Mouse (Mus musculus) E14TG2a.4 (cell line): ENCODE measurements at regions not wholly inside any gene's neighbourhood (a gene's known extent, or its start where the extent isn't known, plus 50 kb on each side); places are given as distances from the start of the nearest gene placed in this dataset.

ENCODE experiments used
- H3K27me3 ChIP-seq: 2 replicates; pipeline ENCODE4 v1.6.1; 2014; ENCODE audit warnings: low read length, control low read depth; ENCODE audit not compliant: insufficient read depth
- H3K36me3 ChIP-seq: 2 replicates; pipeline ENCODE4 v1.6.1; 2014; ENCODE audit warnings: low read length, control low read depth; ENCODE audit not compliant: insufficient read depth
- H3K4me1 ChIP-seq: replicated peaks from 2 replicates; pipeline ENCODE4 v1.6.1; 2014; ENCODE audit warnings: low read depth, low read length, control low read depth
- H3K4me3 ChIP-seq: replicated peaks from 2 replicates; pipeline ENCODE4 v1.5.1; 2014; ENCODE audit warnings: mild to moderate bottlenecking, low read length
- H3K9me3 ChIP-seq: 2 replicates; pipeline ENCODE4 v1.6.1; 2014; ENCODE audit warnings: low read length, control low read depth
- CTCF ChIP-seq: conservative IDR thresholded peaks from 2 replicates; pipeline ENCODE4 v1.5.1; 2014; ENCODE audit warnings: low read length
- NANOG ChIP-seq: IDR thresholded peaks from 2 replicates; pipeline ENCODE4 v1.6.1; 2014; ENCODE audit warnings: borderline replicate concordance, low read length, mixed read lengths
- POU5F1 ChIP-seq: IDR thresholded peaks from 2 replicates; pipeline ENCODE4 v1.6.1; 2014; ENCODE audit warnings: low read length, borderline replicate concordance

DNA sequence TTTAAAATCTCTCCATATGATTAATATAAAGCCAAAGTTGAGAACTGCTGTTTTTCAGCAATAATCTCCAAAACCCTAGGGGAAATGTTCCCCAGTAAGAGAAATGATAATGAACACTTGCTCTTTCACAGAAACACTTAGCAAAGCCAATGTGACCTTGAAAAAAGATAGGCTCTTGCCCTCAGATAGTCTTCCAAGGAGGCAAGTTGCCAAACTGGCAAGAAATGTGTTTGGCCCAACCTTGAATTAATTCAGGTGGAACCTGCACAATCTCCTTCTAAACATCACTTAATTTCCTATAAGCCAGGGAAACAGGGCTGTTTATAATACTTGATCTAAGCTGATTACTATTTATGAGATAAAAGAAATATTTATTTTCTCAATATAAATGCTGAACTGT is 244.0 kb upstream of the Gnaz start:
- Histone ChIP-seq H3K4me3 (no peak overlapping the region), H3K27me3 (no peaks in the 10 kb centered on the region), H3K4me1 (no peaks in the 10 kb centered on the region), H3K36me3 (no peaks in the 10 kb centered on the region), H3K9me3 (peaks cover 32% of the 10 kb centered on the region)
- TF ChIP-seq POU5F1 (no peak), CTCF (no peak), NANOG (no peak)

DNA sequence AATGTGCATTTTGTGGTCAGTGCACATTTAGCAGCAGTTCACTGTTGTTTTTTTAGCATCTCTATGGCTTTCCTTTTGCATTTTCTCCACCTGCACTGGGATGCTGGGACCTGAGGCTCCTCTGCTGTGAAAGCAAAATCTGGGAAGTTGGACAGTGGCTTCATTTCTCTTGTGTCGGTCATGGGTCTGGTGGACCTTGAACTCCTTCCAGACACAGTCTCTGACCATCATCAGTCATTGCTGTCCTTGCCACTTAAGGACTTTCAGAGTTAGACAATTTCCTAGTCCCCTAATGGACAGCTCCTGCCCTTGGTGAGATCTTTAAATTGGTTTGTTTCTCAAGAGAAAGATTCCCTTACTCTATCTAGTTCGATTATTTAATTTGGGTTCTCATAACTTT is 217.5 kb upstream of the Gnaz start:
- TF ChIP-seq NANOG (no peak), CTCF (no peak), POU5F1 (no peak)
- no peaks in the 10 kb centered on the region for H3K4me1 ChIP-seq
- H3K27me3 ChIP-seq, result no peaks in the 10 kb centered on the region
- H3K4me3 ChIP-seq, result no peak overlapping the region
- no peaks in the 10 kb centered on the region for H3K36me3 ChIP-seq
- peaks cover 6% of the 10 kb centered on the region; the same call in 1 of the 2 replicates for H3K9me3 ChIP-seq

DNA sequence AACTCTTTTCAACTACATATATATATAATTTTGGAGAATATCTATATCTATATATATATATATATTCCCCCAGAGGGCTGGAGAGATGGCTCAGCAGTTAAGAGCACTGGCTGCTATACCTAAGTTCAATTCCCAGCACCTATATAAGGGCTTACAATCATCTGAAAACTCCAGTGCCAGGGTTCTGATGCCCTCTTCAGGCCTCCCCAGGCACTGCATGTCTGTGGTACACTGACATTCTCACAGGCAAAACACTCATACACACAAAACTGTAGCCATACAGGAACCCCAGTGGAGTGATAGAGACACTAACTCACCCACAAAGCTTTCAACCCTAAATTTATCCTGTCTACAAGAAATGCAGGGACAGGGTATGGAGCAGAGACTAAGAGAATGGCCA is 216.1 kb upstream of the Gnaz start:
- Histone ChIP-seq H3K4me1 (no peaks in the 10 kb centered on the region), H3K36me3 (no peaks in the 10 kb centered on the region), H3K27me3 (no peaks in the 10 kb centered on the region), H3K9me3 (peaks cover 6% of the 10 kb centered on the region; the same call in 1 of the 2 replicates), H3K4me3 (no peak overlapping the region)
- TF ChIP-seq POU5F1, result no peak
- TF ChIP-seq NANOG, result no peak
- peak; percentile 74 for TF ChIP-seq CTCF

DNA sequence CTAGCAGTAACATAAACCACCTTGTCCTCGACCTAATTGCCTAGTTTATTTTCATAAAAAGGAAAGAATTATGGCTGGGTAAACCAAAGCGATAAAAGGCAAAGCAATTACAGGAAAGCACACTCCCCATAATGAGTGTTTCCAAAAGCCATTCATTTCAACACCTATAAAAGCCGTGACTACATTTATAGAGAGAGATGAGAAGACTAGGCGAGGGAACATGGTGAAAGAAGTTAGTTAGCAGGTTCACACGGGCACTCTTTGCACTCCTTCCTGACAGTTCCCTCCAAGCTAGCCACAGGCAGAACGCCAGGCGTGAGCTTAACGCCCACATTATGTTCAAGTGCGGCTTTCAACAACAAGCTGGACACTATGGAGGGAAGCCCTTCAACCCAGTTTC is 206.2 kb upstream of the Gnaz start:
- Histone ChIP-seq H3K36me3 (no peaks in the 10 kb centered on the region), H3K4me3 (no peak overlapping the region), H3K4me1 (no peaks in the 10 kb centered on the region), H3K27me3 (no peaks in the 10 kb centered on the region), H3K9me3 (no peaks in the 10 kb centered on the region)
- TF ChIP-seq NANOG (no peak), POU5F1 (no peak), CTCF (no peak)

DNA sequence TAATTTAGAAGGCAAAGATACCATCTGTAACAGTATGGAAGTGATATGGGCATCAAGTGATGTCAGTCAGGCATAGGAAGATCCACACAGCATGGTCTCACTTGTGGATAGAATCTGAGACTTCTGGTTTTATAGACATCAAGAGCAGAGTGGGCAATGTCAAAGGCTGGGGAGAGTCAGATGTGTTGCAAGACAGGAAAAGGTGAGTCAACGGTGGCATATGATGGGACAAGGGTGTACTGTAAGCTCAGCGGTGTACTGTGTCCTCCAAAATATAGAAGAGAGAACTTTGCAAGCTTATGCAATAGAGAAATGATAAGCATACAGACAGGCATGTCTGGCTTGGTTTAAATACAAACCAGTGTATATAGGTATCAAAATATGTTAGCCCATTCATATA is 177.7 kb upstream of the Gnaz start:
- H3K4me1 ChIP-seq, result no peaks in the 10 kb centered on the region
- H3K9me3 ChIP-seq, result no peaks in the 10 kb centered on the region
- H3K4me3 ChIP-seq, result no peak overlapping the region
- H3K36me3 ChIP-seq, result no peaks in the 10 kb centered on the region
- TF ChIP-seq NANOG, result no peak
- no peak for TF ChIP-seq CTCF
- no peak for TF ChIP-seq POU5F1
- no peaks in the 10 kb centered on the region for H3K27me3 ChIP-seq

DNA sequence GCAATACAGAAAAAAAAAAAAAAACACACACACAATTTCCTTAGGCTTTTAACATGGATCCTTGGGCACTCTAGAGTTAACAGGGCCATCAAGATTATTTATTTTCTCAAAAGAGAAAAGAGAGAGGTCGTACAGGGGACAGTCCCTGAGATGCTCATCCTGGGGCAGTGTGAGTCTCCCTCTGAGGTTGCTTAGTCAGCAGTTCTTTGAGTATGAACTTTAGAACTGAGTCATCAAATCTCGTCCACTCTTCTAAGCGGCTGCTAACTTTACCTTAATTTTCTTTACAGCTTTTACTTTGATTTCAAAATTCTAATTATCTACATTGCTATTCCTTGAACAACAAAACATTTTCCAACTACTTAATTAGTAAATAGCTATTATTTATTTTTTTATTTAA is 177.0 kb upstream of the Gnaz start:
- Histone ChIP-seq H3K36me3 (no peaks in the 10 kb centered on the region), H3K4me1 (no peaks in the 10 kb centered on the region), H3K4me3 (no peak overlapping the region), H3K27me3 (no peaks in the 10 kb centered on the region), H3K9me3 (no peaks in the 10 kb centered on the region)
- no peak for TF ChIP-seq POU5F1
- no peak for TF ChIP-seq NANOG
- no peak for TF ChIP-seq CTCF

DNA sequence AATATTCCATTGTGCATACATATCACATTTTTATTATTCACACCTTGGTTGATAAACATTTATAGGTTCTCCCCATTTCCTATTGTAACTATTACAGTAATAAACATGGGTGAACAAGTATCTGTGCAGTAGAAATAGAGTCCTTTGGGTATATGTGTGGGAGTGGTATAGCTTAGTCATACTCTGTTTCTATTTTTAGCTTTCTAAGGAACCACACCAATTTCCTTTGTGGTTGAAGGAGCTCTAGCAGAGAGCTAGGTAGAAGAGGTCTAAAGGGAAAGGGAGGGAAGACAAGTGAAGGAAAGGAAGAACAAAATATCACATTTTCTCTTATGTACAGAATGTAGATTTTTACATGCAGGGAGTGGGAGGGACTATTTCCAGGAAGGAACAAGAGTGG is 143.6 kb upstream of the Gnaz start:
- Histone ChIP-seq H3K4me3 (no peak overlapping the region), H3K36me3 (no peaks in the 10 kb centered on the region), H3K4me1 (no peaks in the 10 kb centered on the region), H3K27me3 (no peaks in the 10 kb centered on the region), H3K9me3 (no peaks in the 10 kb centered on the region)
- no peak for TF ChIP-seq CTCF
- TF ChIP-seq POU5F1, result no peak
- TF ChIP-seq NANOG, result no peak

DNA sequence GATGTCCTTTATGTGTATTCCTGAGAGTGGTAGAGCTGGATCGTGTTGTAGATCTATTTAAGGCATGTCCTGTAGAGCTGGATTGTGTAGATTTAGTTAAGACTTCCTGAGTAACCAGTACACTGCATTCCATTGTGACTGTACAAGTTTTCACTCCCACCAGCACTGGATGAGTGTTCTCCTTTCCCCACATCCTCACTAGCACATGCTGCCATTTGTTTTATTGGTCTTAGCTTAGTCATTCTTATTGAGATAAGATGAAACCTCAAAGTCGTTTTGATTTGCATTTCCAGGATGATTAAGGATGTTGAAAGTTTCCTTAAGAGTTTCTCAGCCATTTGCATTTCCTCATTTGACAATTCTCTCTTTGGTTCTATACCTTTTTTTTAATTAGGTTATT is 132.6 kb upstream of the Gnaz start:
- H3K36me3 ChIP-seq, result no peaks in the 10 kb centered on the region
- H3K9me3 ChIP-seq, result no peaks in the 10 kb centered on the region
- no peak for TF ChIP-seq NANOG
- TF ChIP-seq POU5F1, result no peak
- TF ChIP-seq CTCF, result no peak
- no peaks in the 10 kb centered on the region for H3K4me1 ChIP-seq
- H3K27me3 ChIP-seq, result no peaks in the 10 kb centered on the region
- H3K4me3 ChIP-seq, result no peak overlapping the region

DNA sequence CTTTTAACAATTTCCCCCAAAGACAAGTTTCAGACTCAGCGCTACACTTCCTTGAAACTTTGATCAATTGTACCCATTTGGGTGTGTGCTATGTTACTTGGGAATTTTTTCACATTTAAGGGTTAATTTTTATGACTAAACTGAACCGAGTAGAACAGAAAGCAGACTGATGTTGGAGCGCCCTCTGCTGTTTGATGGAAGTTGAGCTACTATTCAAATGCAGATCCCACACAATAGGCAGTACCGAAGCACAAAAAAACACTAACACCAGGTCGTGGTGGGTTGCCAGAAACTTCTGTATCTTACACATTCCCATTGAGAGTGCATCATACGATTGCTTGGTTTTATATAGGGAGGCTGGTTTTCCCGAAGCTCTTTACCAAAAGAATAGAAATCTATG is 118.6 kb upstream of the Gnaz start:
- TF ChIP-seq POU5F1, result peak; percentile 92; the same call in 1 of the 2 replicates
- TF ChIP-seq CTCF, result peak; percentile 75
- TF ChIP-seq NANOG, result no peak
- no peak overlapping the region for H3K4me3 ChIP-seq
- H3K36me3 ChIP-seq, result no peaks in the 10 kb centered on the region
- H3K27me3 ChIP-seq, result no peaks in the 10 kb centered on the region; the same call in 1 of the 2 replicates
- H3K9me3 ChIP-seq, result no peaks in the 10 kb centered on the region
- no peaks in the 10 kb centered on the region; the same call in 1 of the 2 replicates for H3K4me1 ChIP-seq
